Mouse (Mus musculus): ENCODE results near the gene Adamtsl1. TPM values are rescaled to one million over a fixed set of nuclear protein-coding genes. Genes with fewer than 3 reads are reported as not detected.

Gene Adamtsl1
- polyA plus RNA-seq, 1 experiment from 2014 or later: 3.0 TPM

DNA sequence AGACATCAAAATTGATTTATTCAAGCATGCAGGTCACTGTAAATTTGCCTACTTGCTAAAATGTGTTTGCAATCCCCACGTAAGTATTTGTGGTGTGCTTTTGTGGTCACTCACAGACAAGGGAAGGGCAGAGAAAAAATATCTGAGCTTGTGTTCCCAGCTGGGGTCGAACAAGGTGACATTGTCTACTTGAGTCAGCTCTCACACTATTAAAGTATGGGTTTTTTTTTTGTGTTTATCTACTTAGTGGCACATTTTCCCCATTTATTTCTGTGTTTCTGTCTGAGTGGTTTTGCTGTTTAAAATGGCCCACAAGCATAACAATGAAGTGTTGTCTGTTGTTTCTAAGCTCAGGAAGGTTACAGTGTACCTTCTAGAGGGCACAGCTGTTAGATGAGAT, 612.7 kb downstream of the Adamtsl1 start:
- H3K9me3 ChIP-seq: no peaks in the 10 kb centered on the region
- no peaks in the 10 kb centered on the region for H3K4me1 ChIP-seq
- DNase-seq (ENCODE audit: extremely low spot score, low spot score): no peak
- no peak overlapping the region for H3K27ac ChIP-seq
- H3K4me3 ChIP-seq: no peak overlapping the region
- H3K36me3 ChIP-seq (replicated peaks): no peaks in the 10 kb centered on the region
- 84% methylated on average over 2 of the region's 2 CpGs for WGBS
- no peaks in the 10 kb centered on the region for H3K27me3 ChIP-seq (ENCODE audit: poor library complexity, severe bottlenecking)

GRCm38 (mm10) chr4:86158551-86158950, 644.6 kb downstream of the Adamtsl1 start:
- no peaks in the 10 kb centered on the region for H3K36me3 ChIP-seq (replicated peaks)
- H3K9me3 ChIP-seq: no peaks in the 10 kb centered on the region
- H3K27me3 ChIP-seq (ENCODE audit: poor library complexity, severe bottlenecking): no peaks in the 10 kb centered on the region
- no peak overlapping the region for H3K27ac ChIP-seq
- WGBS: 91% methylated on average over 4 of the region's 4 CpGs
- DNase-seq (ENCODE audit: extremely low spot score, low spot score): no peak
- no peaks in the 10 kb centered on the region for H3K4me1 ChIP-seq
- H3K4me3 ChIP-seq: no peak overlapping the region

DNA sequence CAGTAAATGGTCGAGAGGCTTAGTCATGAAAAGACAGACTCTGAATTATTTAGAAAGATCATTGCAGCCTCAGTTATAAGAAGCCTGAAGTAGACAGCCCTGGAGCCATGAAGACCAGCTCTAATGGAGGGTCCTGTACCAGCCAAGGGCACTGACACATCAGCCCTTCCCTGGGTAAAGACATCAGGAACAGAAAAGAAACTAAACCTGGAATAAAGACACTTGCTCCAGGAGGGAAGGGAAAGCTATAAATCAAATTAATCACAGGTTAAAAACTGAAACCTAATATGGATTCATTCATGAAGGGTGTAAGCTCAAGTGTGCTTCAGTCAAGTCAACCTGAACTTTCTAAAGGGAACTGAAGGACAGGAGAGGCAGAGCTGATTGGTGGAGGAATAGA, 645.4 kb downstream of the Adamtsl1 start:
- DNase-seq (ENCODE audit: extremely low spot score, low spot score): no peak
- H3K9me3 ChIP-seq: no peaks in the 10 kb centered on the region
- no peaks in the 10 kb centered on the region for H3K27me3 ChIP-seq (ENCODE audit: poor library complexity, severe bottlenecking)
- WGBS: 78% methylated on average over 1 of the region's 1 CpGs
- H3K27ac ChIP-seq: no peak overlapping the region
- H3K4me1 ChIP-seq: no peaks in the 10 kb centered on the region
- H3K4me3 ChIP-seq: no peak overlapping the region
- no peaks in the 10 kb centered on the region for H3K36me3 ChIP-seq (replicated peaks)

DNA sequence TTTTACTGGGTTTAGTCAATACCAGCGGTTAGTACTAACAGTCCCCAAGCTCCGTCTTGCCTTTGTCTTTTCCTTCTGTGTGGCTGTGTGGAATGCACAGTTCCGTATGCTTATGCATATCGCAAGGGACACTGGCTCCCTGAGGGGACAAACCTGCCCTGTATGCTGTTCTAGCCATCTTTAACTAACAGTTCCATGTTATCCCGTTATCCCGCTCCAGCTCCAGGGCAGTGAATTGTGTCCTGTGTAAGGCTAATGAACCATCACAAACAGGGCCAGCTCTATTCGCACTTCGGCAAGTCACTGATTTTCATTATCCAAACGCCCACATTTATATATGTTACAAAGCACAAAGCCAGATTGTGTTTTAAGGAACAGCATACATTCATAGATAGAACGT, 656.8 kb downstream of the Adamtsl1 start:
- DNase-seq (ENCODE audit: extremely low spot score, low spot score): no peak
- no peaks in the 10 kb centered on the region for H3K36me3 ChIP-seq (replicated peaks)
- H3K27me3 ChIP-seq (ENCODE audit: poor library complexity, severe bottlenecking): no peaks in the 10 kb centered on the region
- peaks cover 5% of the 10 kb centered on the region; the same call in 1 of the 2 replicates for H3K4me1 ChIP-seq
- no peak overlapping the region for H3K27ac ChIP-seq
- H3K9me3 ChIP-seq: no peaks in the 10 kb centered on the region
- H3K4me3 ChIP-seq: no peak overlapping the region
- 77% methylated on average over 10 of the region's 10 CpGs for WGBS

DNA sequence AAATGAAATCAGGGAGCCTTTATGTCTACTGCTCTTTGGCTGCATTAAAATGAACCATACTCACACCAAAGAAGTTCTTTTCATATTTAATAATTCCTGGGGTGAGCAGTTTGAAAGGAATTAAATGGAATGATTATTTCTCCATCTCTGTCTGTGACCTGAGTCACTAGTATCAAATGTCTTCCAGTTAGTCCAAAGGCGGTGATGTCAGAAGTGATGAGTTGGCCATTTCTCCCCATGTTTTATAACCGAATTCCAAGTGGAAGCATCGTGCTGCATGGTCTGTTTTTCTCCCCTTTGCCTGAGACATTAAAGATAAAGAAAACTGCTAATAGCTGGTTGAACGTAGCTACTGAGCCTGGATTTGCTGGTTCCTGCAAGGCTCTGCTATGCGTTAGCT, 657.5 kb downstream of the Adamtsl1 start:
- H3K27me3 ChIP-seq (ENCODE audit: poor library complexity, severe bottlenecking): no peaks in the 10 kb centered on the region
- H3K36me3 ChIP-seq (replicated peaks): no peaks in the 10 kb centered on the region
- no peak overlapping the region for H3K4me3 ChIP-seq
- H3K27ac ChIP-seq: no peak overlapping the region
- DNase-seq (ENCODE audit: extremely low spot score, low spot score): no peak
- 88% methylated on average over 5 of the region's 5 CpGs for WGBS
- H3K9me3 ChIP-seq: no peaks in the 10 kb centered on the region
- H3K4me1 ChIP-seq: peaks cover 5% of the 10 kb centered on the region; the same call in 1 of the 2 replicates

DNA sequence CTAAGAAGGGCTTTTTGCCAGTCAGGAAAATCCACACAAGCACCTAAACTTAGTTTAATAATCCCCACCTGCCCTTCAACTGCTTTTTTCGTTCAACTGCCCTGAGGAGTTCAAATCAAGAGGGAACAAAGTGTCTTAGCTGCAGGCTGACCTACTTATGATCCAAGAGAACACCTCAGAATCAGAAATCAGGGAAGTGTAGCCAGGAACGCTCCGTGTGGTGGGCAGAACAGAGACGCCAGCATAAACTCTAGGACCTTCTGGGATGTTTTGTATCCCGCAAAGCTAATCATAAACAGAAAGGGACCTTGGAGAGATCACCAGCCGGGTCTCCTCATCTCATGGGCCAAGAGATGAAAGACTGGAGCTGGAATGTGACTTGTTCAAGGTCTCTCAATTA, 663.5 kb downstream of the Adamtsl1 start:
- no peaks in the 10 kb centered on the region for H3K36me3 ChIP-seq (replicated peaks)
- DNase-seq (ENCODE audit: extremely low spot score, low spot score): no peak
- no peaks in the 10 kb centered on the region for H3K9me3 ChIP-seq
- H3K4me1 ChIP-seq: peaks cover 5% of the 10 kb centered on the region; the same call in 1 of the 2 replicates
- 92% methylated on average over 6 of the region's 6 CpGs for WGBS
- no peak overlapping the region for H3K4me3 ChIP-seq
- no peaks in the 10 kb centered on the region for H3K27me3 ChIP-seq (ENCODE audit: poor library complexity, severe bottlenecking)
- H3K27ac ChIP-seq: no peak overlapping the region

GRCm38 (mm10) chr4:86178116-86178515, 664.1 kb downstream of the Adamtsl1 start:
- Histone ChIP-seq H3K4me3 (no peak overlapping the region), H3K36me3 (replicated peaks) (no peaks in the 10 kb centered on the region), H3K9me3 (no peaks in the 10 kb centered on the region), H3K27ac (no peak overlapping the region), H3K4me1 (peaks cover 5% of the 10 kb centered on the region; the same call in 1 of the 2 replicates), H3K27me3 (ENCODE audit: poor library complexity, severe bottlenecking) (no peaks in the 10 kb centered on the region)
- no peak for DNase-seq (ENCODE audit: extremely low spot score, low spot score)
- 90% methylated on average over 14 of the region's 14 CpGs for WGBS

DNA sequence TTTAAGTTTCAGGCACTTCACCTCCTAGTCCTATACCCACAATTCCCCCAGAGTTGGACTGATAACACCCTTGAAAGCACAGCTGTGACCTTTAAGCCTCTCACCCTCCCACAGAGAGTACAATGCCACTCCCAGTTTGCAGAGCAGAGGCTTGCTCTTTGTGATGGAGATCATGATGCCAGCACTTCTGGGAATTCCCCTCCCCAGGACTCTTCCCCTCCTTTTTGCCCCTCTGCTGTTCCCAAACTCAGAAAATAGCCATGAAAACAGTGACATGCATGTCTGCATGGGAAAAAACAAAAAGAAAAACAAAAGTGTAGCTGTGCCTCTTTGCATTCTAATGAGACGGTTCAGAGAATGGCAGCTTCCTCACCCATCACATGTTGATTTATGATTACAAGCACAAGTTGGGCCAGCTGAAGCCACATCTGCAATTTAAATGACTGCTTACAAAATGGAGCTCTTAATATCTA, 669.8 kb downstream of the Adamtsl1 start:
- Histone ChIP-seq H3K27me3 (ENCODE audit: poor library complexity, severe bottlenecking) (no peaks in the 10 kb centered on the region), H3K9me3 (no peaks in the 10 kb centered on the region), H3K27ac (0 out of 2 replicates have a peak overlapping the region, but pooled peaks have one; percentile 11), H3K4me3 (no peak overlapping the region), H3K4me1 (peaks cover 11% of the 10 kb centered on the region), H3K36me3 (replicated peaks) (no peaks in the 10 kb centered on the region)
- WGBS: 72% methylated on average over 1 of the region's 1 CpGs
- DNase-seq (ENCODE audit: extremely low spot score, low spot score): no peak

GRCm38 (mm10) chr4:86189853-86190252, 675.9 kb downstream of the Adamtsl1 start:
- H3K27ac ChIP-seq: no peak overlapping the region
- H3K9me3 ChIP-seq: no peaks in the 10 kb centered on the region
- DNase-seq (ENCODE audit: extremely low spot score, low spot score): no peak
- peaks cover 3% of the 10 kb centered on the region; the same call in 1 of the 2 replicates for H3K4me1 ChIP-seq
- H3K27me3 ChIP-seq (ENCODE audit: poor library complexity, severe bottlenecking): no peaks in the 10 kb centered on the region
- no peak overlapping the region for H3K4me3 ChIP-seq
- no peaks in the 10 kb centered on the region for H3K36me3 ChIP-seq (replicated peaks)
- 78% methylated on average over 2 of the region's 2 CpGs for WGBS

DNA sequence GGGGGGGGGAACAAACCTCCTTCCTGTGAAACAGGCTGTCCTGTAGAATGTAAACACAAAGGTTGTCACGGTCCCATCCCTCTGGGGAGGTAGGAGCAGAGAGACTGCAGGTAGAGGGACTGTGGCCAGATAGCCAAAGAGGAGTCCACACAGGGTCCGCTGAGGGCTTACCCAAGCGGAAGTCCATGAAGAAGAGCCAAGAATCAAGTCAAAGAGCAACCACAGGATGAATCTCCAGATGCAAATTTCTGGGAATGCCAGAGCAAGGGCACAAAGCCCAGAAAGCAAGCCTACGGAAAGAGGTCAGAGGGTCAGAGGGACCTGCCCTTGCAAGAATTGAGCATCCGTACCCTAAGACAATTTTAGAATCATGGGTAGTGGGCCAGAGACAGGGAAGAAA, 677.2 kb downstream of the Adamtsl1 start:
- H3K4me1 ChIP-seq: peaks cover 3% of the 10 kb centered on the region; the same call in 1 of the 2 replicates

DNA sequence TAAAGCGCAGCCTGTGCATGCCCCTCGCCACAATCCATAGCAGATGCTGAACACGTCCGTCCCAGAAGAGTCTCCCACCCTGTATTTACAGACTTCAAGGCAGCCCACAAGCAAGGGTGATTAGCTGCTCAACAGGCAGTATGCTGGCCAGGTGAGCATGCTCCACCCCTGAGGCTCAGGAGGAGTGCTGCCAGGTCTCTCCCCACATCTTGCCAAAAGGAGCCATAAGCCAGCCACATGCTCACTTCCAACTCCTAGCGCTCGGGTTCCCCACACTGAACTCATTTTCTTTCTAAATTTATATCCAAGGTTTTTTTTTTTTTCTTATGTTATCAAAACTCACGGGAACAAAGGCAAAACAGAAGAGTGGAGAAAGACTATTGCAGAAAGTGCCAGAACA, 687.8 kb downstream of the Adamtsl1 start:
- Histone ChIP-seq H3K27me3 (ENCODE audit: poor library complexity, severe bottlenecking) (no peaks in the 10 kb centered on the region), H3K36me3 (replicated peaks) (no peaks in the 10 kb centered on the region), H3K9me3 (no peaks in the 10 kb centered on the region), H3K4me1 (no peaks in the 10 kb centered on the region), H3K27ac (no peak overlapping the region), H3K4me3 (no peak overlapping the region)
- WGBS: 91% methylated on average over 7 of the region's 7 CpGs
- no peak for DNase-seq (ENCODE audit: extremely low spot score, low spot score)

More for the DNA sequence above, 677.2 kb downstream of the Adamtsl1 start:
- Histone ChIP-seq H3K9me3 (no peaks in the 10 kb centered on the region), H3K27ac (no peak overlapping the region), H3K4me3 (no peak overlapping the region), H3K36me3 (replicated peaks) (no peaks in the 10 kb centered on the region), H3K27me3 (ENCODE audit: poor library complexity, severe bottlenecking) (no peaks in the 10 kb centered on the region)
- no peak for DNase-seq (ENCODE audit: extremely low spot score, low spot score)
- WGBS: 80% methylated on average over 5 of the region's 5 CpGs

GRCm38 (mm10) chr4:86203288-86203687, 689.3 kb downstream of the Adamtsl1 start:
- 90% methylated on average over 2 of the region's 2 CpGs for WGBS
- no peaks in the 10 kb centered on the region for H3K36me3 ChIP-seq (replicated peaks)
- H3K9me3 ChIP-seq: no peaks in the 10 kb centered on the region
- no peaks in the 10 kb centered on the region for H3K27me3 ChIP-seq (ENCODE audit: poor library complexity, severe bottlenecking)
- H3K4me3 ChIP-seq: no peak overlapping the region
- no peak for DNase-seq (ENCODE audit: extremely low spot score, low spot score)
- no peaks in the 10 kb centered on the region for H3K4me1 ChIP-seq
- no peak overlapping the region for H3K27ac ChIP-seq

DNA sequence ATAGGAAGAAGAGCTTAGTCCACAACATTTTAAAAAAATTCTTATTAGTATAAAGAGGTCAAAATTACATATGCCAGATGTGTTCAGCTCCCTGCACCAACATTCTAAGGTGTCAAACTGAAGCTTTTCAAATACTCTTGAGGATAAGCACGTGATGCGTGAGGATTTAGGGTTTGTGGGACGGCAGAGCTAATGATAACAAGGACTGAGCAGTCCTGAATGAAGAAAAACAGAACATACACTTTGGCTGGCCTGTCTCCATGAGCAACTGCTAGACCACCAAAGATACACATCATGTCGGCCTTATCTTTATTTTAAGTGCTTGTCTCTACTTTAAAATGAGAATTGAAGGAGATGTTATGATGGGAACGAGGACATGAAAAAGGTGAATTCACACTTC, 710.9 kb downstream of the Adamtsl1 start:
- H3K4me3 ChIP-seq: no peak overlapping the region
- WGBS: 90% methylated on average over 5 of the region's 5 CpGs
- H3K9me3 ChIP-seq: no peaks in the 10 kb centered on the region
- H3K4me1 ChIP-seq: no peaks in the 10 kb centered on the region
- no peak for DNase-seq (ENCODE audit: extremely low spot score, low spot score)
- no peaks in the 10 kb centered on the region for H3K36me3 ChIP-seq (replicated peaks)
- no peak overlapping the region for H3K27ac ChIP-seq
- H3K27me3 ChIP-seq (ENCODE audit: poor library complexity, severe bottlenecking): no peaks in the 10 kb centered on the region

- Histone ChIP-seq H3K27ac (no peak overlapping the region), H3K9me3 (no peaks in the 10 kb centered on the region)
Observed at GRCm38 (mm10) chr4:86227096-86227495, 713.1 kb downstream of the Adamtsl1 start.

More at GRCm38 (mm10) chr4:86227096-86227495, 713.1 kb downstream of the Adamtsl1 start:
- Histone ChIP-seq H3K27me3 (ENCODE audit: poor library complexity, severe bottlenecking) (no peaks in the 10 kb centered on the region), H3K4me1 (no peaks in the 10 kb centered on the region), H3K36me3 (replicated peaks) (no peaks in the 10 kb centered on the region), H3K4me3 (no peak overlapping the region)
- 88% methylated on average over 1 of the region's 1 CpGs for WGBS
- DNase-seq (ENCODE audit: extremely low spot score, low spot score): no peak
